In genomic region chr13:60729055-60729402, GRCm38 (mm10) we compare ENCODE assay signal across 34 mouse cellular contexts. TPM values are rescaled to one million over a fixed set of nuclear protein-coding genes. Genes with fewer than 3 reads are reported as not detected.
DNase-seq lines count a peak whose midpoint lies in the region; ATAC-seq and TF ChIP-seq lines count a peak whose summit lies in the region.
"Had no signal": no experiment of that assay in that cellular context is flagged by ENCODE, and none has a peak within 500 bp of the region (broad histone marks: within the 10 kb centered on the region; RNA-seq: fewer than 3 reads in every experiment).

No protein-coding gene starts in this region.

- intact Hi-C loops in gastrocnemius, adult 2 months (cut with DNase I): no loop called here

- no peak overlapping the region for H3K9ac ChIP-seq in heart, embryonic 14.5 days (ENCODE audit: low read length)
- no peak overlapping the region for H3K9ac ChIP-seq in midbrain, embryonic 11.5 days (ENCODE audit: low read length)
- no peak overlapping the region for H3K9ac ChIP-seq in midbrain, embryonic 16.5 days (ENCODE audit: low read depth, low read length)
- H3K9ac ChIP-seq: embryonic facial prominence, embryonic 13.5 days; forebrain, embryonic 12.5 days; forebrain, embryonic 15.5 days; hindbrain, embryonic 15.5 days had no signal

- no peak overlapping the region for H3K4me3 ChIP-seq in gastrocnemius, adult 2 months
- H3K4me3 ChIP-seq in heart, embryonic 14.5 days (ENCODE audit: control insufficient read depth in 1 of 2, insufficient read depth in 1 of 2, low read depth in 1 of 2, low read length in 2 of 2): no peak overlapping the region
- H3K4me3 ChIP-seq in midbrain, embryonic 11.5 days (ENCODE audit: low read depth, low read length): no peak overlapping the region
- no peak overlapping the region for H3K4me3 ChIP-seq in midbrain, embryonic 16.5 days (ENCODE audit: low read depth, low read length)
- H3K4me3 ChIP-seq: embryonic facial prominence, embryonic 10.5 days; embryonic facial prominence, embryonic 13.5 days; erythroblast, embryonic 14.5 days; forebrain, embryonic 12.5 days; forebrain, embryonic 15.5 days; hindbrain, embryonic 15.5 days had no signal

- no peak for ATAC-seq in heart, embryonic 14.5 days (ENCODE audit: insufficient number of reproducible peaks, insufficient read depth, low FRiP score, low read depth)
- ATAC-seq in midbrain, embryonic 11.5 days (ENCODE audit: low FRiP score): no peak
- ATAC-seq in midbrain, embryonic 16.5 days: no peak
- ATAC-seq: activated CD4-positive, CD25-positive, alpha-beta regulatory T cell, adult 4 months; forebrain, embryonic 15.5 days; intestine, postnatal 0 days had no signal

- no peaks in the 10 kb centered on the region for H3K27me3 ChIP-seq in heart, embryonic 14.5 days (ENCODE audit: control insufficient read depth, insufficient read depth, low read length)
- H3K27me3 ChIP-seq in midbrain, embryonic 11.5 days (ENCODE audit: control insufficient read depth, insufficient read depth, low read length): no peaks in the 10 kb centered on the region
- no peaks in the 10 kb centered on the region for H3K27me3 ChIP-seq in midbrain, embryonic 16.5 days (ENCODE audit: control insufficient read depth, insufficient read depth, low read depth, low read length)
- H3K27me3 ChIP-seq: embryonic facial prominence, embryonic 13.5 days; forebrain, embryonic 12.5 days; forebrain, embryonic 15.5 days; hindbrain, embryonic 15.5 days had no signal

- no peak for TF ChIP-seq CTCF in gastrocnemius, adult 2 months (IDR thresholded peaks at IDR 0.05)

- DNase-seq in adrenal gland, adult (ENCODE audit: inconsistent age in 2 of 2, low spot score in 1 of 2): peak; percentile 47 to 63
- DNase-seq in adrenal gland, postnatal 25 days: no peak
- no peak for DNase-seq in gastrocnemius, adult 2 months
- DNase-seq in gastrocnemius, adult 18-20 months (ENCODE audit: low spot score): no peak
- no peak for DNase-seq in heart, adult 11 months
- DNase-seq in midbrain, embryonic 11.5 days (ENCODE audit: low spot score, missing footprints): peak; percentile 66
- DNase-seq: cerebellum, adult 11-12 months; cerebellum, adult 8-10 months; cerebellum, postnatal 10 days; cerebellum, postnatal 36 days; embryo, embryonic 11 days; gastrocnemius, postnatal 14 days; heart, postnatal 36 days had no signal

- no peaks in the 10 kb centered on the region for H3K9me3 ChIP-seq in heart, embryonic 14.5 days (ENCODE audit: control insufficient read depth, low read length)
- no peaks in the 10 kb centered on the region for H3K9me3 ChIP-seq in midbrain, embryonic 11.5 days (ENCODE audit: control insufficient read depth, low read length)
- no peaks in the 10 kb centered on the region for H3K9me3 ChIP-seq in midbrain, embryonic 16.5 days (replicated peaks; ENCODE audit: control insufficient read depth, low read length, poor library complexity, severe bottlenecking)
- H3K9me3 ChIP-seq: embryonic facial prominence, embryonic 10.5 days; embryonic facial prominence, embryonic 13.5 days; forebrain, embryonic 12.5 days; forebrain, embryonic 15.5 days; hindbrain, embryonic 15.5 days had no signal

- peak overlapping the region; percentile 46 for H3K27ac ChIP-seq in gastrocnemius, adult 2 months
- H3K27ac ChIP-seq in heart, embryonic 14.5 days (replicated peaks in 1 of 2; ENCODE audit: control insufficient read depth in 1 of 2, insufficient read depth in 1 of 2, low read depth in 2 of 2, low read length in 2 of 2): peak overlapping the region; percentile 21 to 28; a peak in 1 of 4 replicates
- no peak overlapping the region for H3K27ac ChIP-seq in midbrain, embryonic 11.5 days (ENCODE audit: low read depth, low read length)
- no peak overlapping the region for H3K27ac ChIP-seq in midbrain, embryonic 16.5 days (ENCODE audit: low read length)
- H3K27ac ChIP-seq: embryonic facial prominence, embryonic 10.5 days; embryonic facial prominence, embryonic 13.5 days; forebrain, embryonic 12.5 days; forebrain, embryonic 15.5 days; hindbrain, embryonic 15.5 days had no signal

- no peak overlapping the region for H3K4me2 ChIP-seq in heart, embryonic 14.5 days (ENCODE audit: low read length)
- H3K4me2 ChIP-seq in midbrain, embryonic 11.5 days: no peak overlapping the region
- no peak overlapping the region for H3K4me2 ChIP-seq in midbrain, embryonic 16.5 days (ENCODE audit: low read length)
- H3K4me2 ChIP-seq: embryonic facial prominence, embryonic 13.5 days; forebrain, embryonic 12.5 days; forebrain, embryonic 15.5 days; heart, embryonic 11.5 days; hindbrain, embryonic 15.5 days had no signal

- H3K36me3 ChIP-seq in heart, embryonic 14.5 days (ENCODE audit: control insufficient read depth, insufficient read depth, low read length): no peaks in the 10 kb centered on the region; the same call in 1 of the 2 replicates
- H3K36me3 ChIP-seq in midbrain, embryonic 11.5 days (ENCODE audit: control insufficient read depth, insufficient read depth, low read length): peaks cover 3% of the 10 kb centered on the region
- H3K36me3 ChIP-seq in midbrain, embryonic 16.5 days (ENCODE audit: control insufficient read depth, insufficient read depth, low read length): peaks cover 26% of the 10 kb centered on the region

- 42% methylated on average over 3 of the region's 3 CpGs for WGBS in heart, embryonic 14.5 days
- WGBS in midbrain, embryonic 11.5 days: 86% methylated on average over 3 of the region's 3 CpGs
- 96% methylated on average over 3 of the region's 3 CpGs for WGBS in midbrain, embryonic 16.5 days

- H3K4me1 ChIP-seq in heart, embryonic 14.5 days (ENCODE audit: control insufficient read depth in 2 of 2, insufficient read depth in 2 of 2, low read length in 2 of 2): peaks cover 2 to 5% of the 10 kb centered on the region in 2 experiments; a peak in 3 of 4 replicates
- no peaks in the 10 kb centered on the region for H3K4me1 ChIP-seq in midbrain, embryonic 11.5 days (ENCODE audit: control insufficient read depth, insufficient read depth, low read length)
- H3K4me1 ChIP-seq in midbrain, embryonic 16.5 days (ENCODE audit: control insufficient read depth, insufficient read depth, low read length): no peaks in the 10 kb centered on the region
- H3K4me1 ChIP-seq: embryonic facial prominence, embryonic 10.5 days; embryonic facial prominence, embryonic 13.5 days; forebrain, embryonic 12.5 days; forebrain, embryonic 15.5 days; hindbrain, embryonic 15.5 days had no signal

RNA-seq across cellular contexts. Expression of gene BC051665, which starts 57.1 kb away (rescaled TPM):
- total RNA-seq in adrenal gland, postnatal 25 days (2021): not detected in 2 replicates
- not detected for total RNA-seq in gastrocnemius, adult 2 months (2021)
- total RNA-seq in gastrocnemius, adult 18-20 months (2021): not detected
- polyA plus RNA-seq in heart, embryonic 14.5 days (2014; fragmentation: Nextera tagmentation; extraction: Ambion mirVana): not detected in 2 replicates
- polyA plus RNA-seq in midbrain, embryonic 11.5 days (2014; fragmentation: Nextera tagmentation; extraction: Ambion mirVana): not detected in 2 replicates
- polyA plus RNA-seq in midbrain, embryonic 16.5 days (2015; fragmentation: Nextera tagmentation; extraction: Ambion mirVana): not detected in 2 replicates
- total RNA-seq: adrenal gland, adult 18-20 months; ES-E14; gastrocnemius, postnatal 14 days; gastrocnemius, postnatal 4 days; heart, adult 18-20 months; heart, postnatal 36 days had no signal
- polyA plus RNA-seq: activated CD4-positive, CD25-positive, alpha-beta regulatory T cell, adult 4 months; brain, embryonic 14.5 days; cortical plate, adult 2 months; embryonic facial prominence, embryonic 10.5 days; embryonic facial prominence, embryonic 13.5 days; erythroblast, embryonic 14.5 days; forebrain, embryonic 12.5 days; forebrain, embryonic 15.5 days; heart, embryonic 11.5 days; heart, postnatal 0 days; hindbrain, embryonic 11.5 days; hindbrain, embryonic 15.5 days; intestine, embryonic 14.5 days; intestine, postnatal 0 days; kidney, adult 2 months had no signal

Comparison
In these comparisons a context has a peak if more than half of its experiments do, and no peak if none do; other contexts are left out.
1. DNase-seq: peak in adrenal gland, adult (2 of 2) and midbrain, embryonic 11.5 days (single experiment); none in adrenal gland, postnatal 25 days (single experiment), gastrocnemius, adult 2 months (single experiment), gastrocnemius, adult 18-20 months (single experiment) and heart, adult 11 months (single experiment).
2. H3K27ac ChIP-seq: peak in gastrocnemius, adult 2 months (single experiment) and heart, embryonic 14.5 days (2 of 2); none in midbrain, embryonic 11.5 days (single experiment) and midbrain, embryonic 16.5 days (single experiment).